Mouse (Mus musculus) activated CD4-positive, CD25-positive, alpha-beta regulatory T cell, adult 9 weeks (primary cell): ENCODE data around the gene Fpr-rs7. TPM values are rescaled to one million over a fixed set of nuclear protein-coding genes. Genes with fewer than 3 reads are reported as not detected.

Experiments used
- polyA plus RNA-seq: library from polyadenylated mRNA; unstranded; fragments of 100-300 nt; shearing (Covaris generic); gene quantifications from one replicate; pipeline ENCODE4 v1.2.1, GENCODE M21; 2017

Gene Fpr-rs7
- not detected for polyA plus RNA-seq

GRCm38 (mm10) chr17:20114126-20114525 is at the start of gene Fpr-rs7:
Gene Fpr-rs7, minus strand, starts transcription at chr17:20114226.

Other genes starting within 250 kb of the Fpr-rs7 start
- gene Vmn2r104, start 65.9 kb downstream of the Fpr-rs7 start, polyA plus RNA-seq, result not detected
- gene Fpr-rs6, start 68.9 kb upstream of the Fpr-rs7 start, polyA plus RNA-seq, result not detected
- gene Vmn2r105, start 120.8 kb upstream of the Fpr-rs7 start, polyA plus RNA-seq, result not detected
- not detected for gene Vmn2r106, start 171.3 kb upstream of the Fpr-rs7 start, polyA plus RNA-seq
- gene Vmn2r107, start 231.0 kb upstream of the Fpr-rs7 start, polyA plus RNA-seq, result not detected